Comparison of ENCODE assay signal across 9 mouse cellular contexts in genomic region chr13:96132833-96133232, GRCm38 (mm10). TPM values are rescaled to one million over a fixed set of nuclear protein-coding genes. Genes with fewer than 3 reads are reported as not detected.
A peak's percentile ranks its signal among the peaks of the same experiment; 100 is the strongest.
DNase-seq lines count a peak whose midpoint lies in the region; ATAC-seq and TF ChIP-seq lines count a peak whose summit lies in the region.
"Had no signal": no experiment of that assay in that cellular context is flagged by ENCODE, and none has a peak within 500 bp of the region (broad histone marks: within the 10 kb centered on the region; RNA-seq: fewer than 3 reads in every experiment).

No protein-coding gene starts in this region.

- H3K36me3 ChIP-seq in kidney, embryonic 14.5 days (ENCODE audit: control insufficient read depth, insufficient read depth, low read length), result no peaks in the 10 kb centered on the region
- no peaks in the 10 kb centered on the region for H3K36me3 ChIP-seq in kidney, adult 2 months (ENCODE audit: control insufficient read depth, insufficient read depth, low read length)
- no peaks in the 10 kb centered on the region for H3K36me3 ChIP-seq in forebrain, embryonic 14.5 days (ENCODE audit: control insufficient read depth, insufficient read depth, low read length)

- 0% methylated on average over 15 of the region's 15 CpGs for WGBS in kidney, embryonic 14.5 days
- 1% methylated on average over 15 of the region's 15 CpGs for WGBS in kidney, adult 2 months
- under 1% methylated on average over 15 of the region's 15 CpGs for WGBS in forebrain, embryonic 14.5 days

- 0 out of 2 replicates have a peak overlapping the region, but pooled peaks have one; percentile 37 for H3K9ac ChIP-seq in kidney, embryonic 14.5 days (ENCODE audit: low read depth, low read length)
- H3K9ac ChIP-seq in forebrain, embryonic 14.5 days (ENCODE audit: low read length), result peak overlapping the region; percentile 61

- no peak for TF ChIP-seq CTCF in kidney, adult 2 months (conservative IDR thresholded peaks at IDR 0.05; ENCODE audit: insufficient read depth, insufficient read length, low read depth, low read length)
- no peak for TF ChIP-seq CTCF in cortical plate, adult 2 months (IDR thresholded peaks at IDR 0.05; ENCODE audit: extremely low read depth, insufficient read depth, low read length)

- TF ChIP-seq POLR2A in kidney, adult 2 months (IDR thresholded peaks at IDR 0.05; ENCODE audit: low read depth, low read length), result no peak
- TF ChIP-seq POLR2A in cortical plate, adult 2 months (IDR thresholded peaks at IDR 0.05; ENCODE audit: extremely low read depth, insufficient read depth, low read length), result no peak

- H3K4me1 ChIP-seq in kidney, embryonic 14.5 days (ENCODE audit: control insufficient read depth, insufficient read depth, low read length), result peaks cover 3% of the 10 kb centered on the region; the same call in 1 of the 2 replicates
- H3K4me1 ChIP-seq in kidney, adult 2 months (ENCODE audit: control insufficient read depth, insufficient read depth, low read length), result no peaks in the 10 kb centered on the region
- no peaks in the 10 kb centered on the region for H3K4me1 ChIP-seq in cortical plate, adult 2 months (ENCODE audit: control insufficient read depth, insufficient read depth, low read length)
- H3K4me1 ChIP-seq in forebrain, embryonic 14.5 days (ENCODE audit: control insufficient read depth, insufficient read depth, low read length), result peaks cover 4% of the 10 kb centered on the region; the same call in 1 of the 2 replicates

- H3K9me3 ChIP-seq in kidney, embryonic 14.5 days (ENCODE audit: control insufficient read depth, low read length), result no peaks in the 10 kb centered on the region
- no peaks in the 10 kb centered on the region for H3K9me3 ChIP-seq in forebrain, embryonic 14.5 days (replicated peaks; ENCODE audit: control insufficient read depth, low read length)

- peak overlapping the region; percentile 86 for H3K4me2 ChIP-seq in kidney, embryonic 14.5 days (replicated peaks; ENCODE audit: low read depth, low read length)
- H3K4me2 ChIP-seq in forebrain, embryonic 14.5 days (ENCODE audit: low read length), result peak overlapping the region; percentile 92

- peaks cover 73% of the 10 kb centered on the region for H3K27me3 ChIP-seq in kidney, embryonic 14.5 days (ENCODE audit: control insufficient read depth, insufficient read depth, low read length)
- H3K27me3 ChIP-seq in kidney, adult 2 months (replicated peaks; ENCODE audit: control insufficient read depth, insufficient read depth, low read length), result peaks cover 3% of the 10 kb centered on the region; the same call in 1 of the 2 replicates
- H3K27me3 ChIP-seq in forebrain, embryonic 14.5 days (replicated peaks; ENCODE audit: control insufficient read depth, insufficient read depth, low read length), result peaks cover 30% of the 10 kb centered on the region

- no peak overlapping the region for H3K27ac ChIP-seq in kidney, embryonic 14.5 days (ENCODE audit: low read depth, low read length)
- H3K27ac ChIP-seq in kidney, adult 2 months (ENCODE audit: insufficient read depth, low read depth, low read length), result no peak overlapping the region
- H3K27ac ChIP-seq in cortical plate, adult 2 months (ENCODE audit: insufficient read depth, low read length), result no peak overlapping the region
- no peak overlapping the region for H3K27ac ChIP-seq in forebrain, embryonic 14.5 days (ENCODE audit: low read depth, low read length)

- peak overlapping the region; percentile 44 for H3K4me3 ChIP-seq in kidney, embryonic 14.5 days (ENCODE audit: low read length)
- H3K4me3 ChIP-seq in kidney, adult 2 months (ENCODE audit: insufficient read depth, low read depth, low read length), result no peak overlapping the region
- H3K4me3 ChIP-seq in cortical plate, adult 2 months (ENCODE audit: insufficient read depth, low read length), result peak overlapping the region; percentile 54
- H3K4me3 ChIP-seq in forebrain, embryonic 14.5 days (ENCODE audit: low read depth, low read length), result peak overlapping the region; percentile 40

- DNase-seq in kidney, adult 2 months, result no peak
- peak; percentile 54 for DNase-seq in forebrain, embryonic 14.5 days (ENCODE audit: low spot score)
- peak; percentile 26 for DNase-seq in mesoderm, embryonic 11.5 days (ENCODE audit: low read depth, low spot score)
- DNase-seq in lung, postnatal 4 days, result no peak
- no peak for DNase-seq in kidney, postnatal 36 days

- peak; percentile 53; the same call in 1 of the 2 replicates for ATAC-seq in kidney, embryonic 14.5 days (ENCODE audit: low FRiP score, low TSS enrichment)
- ATAC-seq in forebrain, embryonic 14.5 days, result peak; percentile 54
- no peak for ATAC-seq in monocyte, adult 5-6 weeks (replicated peaks; ENCODE audit: insufficient number of reproducible peaks, low FRiP score, low TSS enrichment, poor library complexity, severe bottlenecking)

RNA-seq across cellular contexts. Expression of gene Sv2c, which starts 0.5 kb away (rescaled TPM):
- 0.53 and 0.57 TPM in 2 replicates for polyA plus RNA-seq in kidney, embryonic 14.5 days (2014; fragmentation: Nextera tagmentation; extraction: Ambion mirVana)
- 0.19 and 0.48 TPM in 2 replicates for polyA plus RNA-seq in kidney, adult 2 months (2012; rRNA removed)
- polyA plus RNA-seq in cortical plate, adult 2 months (2012; rRNA removed), result 7.4 and 12.0 TPM in 2 replicates
- polyA plus RNA-seq in forebrain, embryonic 14.5 days (2014; fragmentation: Nextera tagmentation; extraction: Ambion mirVana), result 1.8 and 3.9 TPM in 2 replicates
- total RNA-seq in monocyte, adult 5-6 weeks (2017), result 1.5 TPM in 1 of 3 replicates, not detected in the others
- total RNA-seq: common myeloid progenitor, adult 5-6 weeks had no signal

RNA-seq across cellular contexts. Expression of gene Gm17190, which starts 51.0 kb away (rescaled TPM):
- not detected in 2 replicates for polyA plus RNA-seq in kidney, embryonic 14.5 days (2014; fragmentation: Nextera tagmentation; extraction: Ambion mirVana)
- polyA plus RNA-seq in kidney, adult 2 months (2012; rRNA removed), result not detected in 2 replicates
- not detected in 2 replicates for polyA plus RNA-seq in cortical plate, adult 2 months (2012; rRNA removed)
- not detected in 2 replicates for polyA plus RNA-seq in forebrain, embryonic 14.5 days (2014; fragmentation: Nextera tagmentation; extraction: Ambion mirVana)
- total RNA-seq in monocyte, adult 5-6 weeks (2017), result not detected in 3 replicates
- total RNA-seq: common myeloid progenitor, adult 5-6 weeks had no signal

RNA-seq across cellular contexts. Expression of gene Gm20075, which starts 51.7 kb away (rescaled TPM):
- 33.9 and 40.6 TPM in 2 replicates for polyA plus RNA-seq in kidney, embryonic 14.5 days (2014; fragmentation: Nextera tagmentation; extraction: Ambion mirVana)
- 0.23 and 0.59 TPM in 2 replicates for polyA plus RNA-seq in kidney, adult 2 months (2012; rRNA removed)
- 1.8 and 2.0 TPM in 2 replicates for polyA plus RNA-seq in cortical plate, adult 2 months (2012; rRNA removed)
- 26.9 and 39.5 TPM in 2 replicates for polyA plus RNA-seq in forebrain, embryonic 14.5 days (2014; fragmentation: Nextera tagmentation; extraction: Ambion mirVana)
- total RNA-seq in monocyte, adult 5-6 weeks (2017), result 0.67 to 13.7 TPM (median 1.6 TPM) in 3 replicates

Comparison
In these comparisons a context has a peak if more than half of its experiments do, and no peak if none do; other contexts are left out.
1. DNase-seq: peak in forebrain, embryonic 14.5 days (single experiment) and mesoderm, embryonic 11.5 days (single experiment); none in kidney, adult 2 months (single experiment), lung, postnatal 4 days (0 of 2) and kidney, postnatal 36 days (0 of 2).